Mouse (Mus musculus) right cerebral cortex, postnatal 14 days (tissue): ENCODE measurements around the gene St6gal1.

ENCODE experiments used
- DNase-seq: peaks from one replicate; pipeline ENCODE4 v3.0.0; 2022

Gene St6gal1

DNA sequence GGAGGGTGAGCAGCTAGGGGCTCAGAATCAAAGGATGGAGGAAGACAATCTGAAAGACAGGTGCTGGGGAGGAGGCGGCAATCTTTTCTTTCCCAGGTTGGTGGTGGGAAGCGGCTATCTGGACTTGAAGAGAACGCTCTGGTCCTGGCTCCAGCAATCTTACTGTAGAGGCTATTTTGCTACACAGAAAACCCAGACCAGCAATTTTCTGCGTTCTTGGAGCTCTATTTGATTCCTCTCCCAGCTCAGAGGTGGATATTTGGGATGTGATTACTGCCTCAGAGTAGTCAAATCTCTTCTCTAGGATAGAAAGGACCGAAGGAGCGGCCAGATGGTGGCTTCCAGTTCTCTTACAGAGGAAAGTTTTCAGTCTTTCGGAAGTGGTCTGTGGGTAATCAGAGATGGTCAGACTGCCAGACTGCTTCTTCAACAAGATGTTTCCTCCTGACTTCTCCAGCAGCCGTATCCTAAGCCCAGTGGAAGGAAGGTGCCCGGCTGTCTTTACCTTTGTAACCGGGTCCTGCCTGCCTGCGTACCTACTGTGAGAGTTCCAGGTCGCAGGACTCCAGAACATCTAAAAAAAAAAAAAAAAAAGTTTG lies 570 bp upstream of the St6gal1 start:
- DNase-seq: no peak

DNA sequence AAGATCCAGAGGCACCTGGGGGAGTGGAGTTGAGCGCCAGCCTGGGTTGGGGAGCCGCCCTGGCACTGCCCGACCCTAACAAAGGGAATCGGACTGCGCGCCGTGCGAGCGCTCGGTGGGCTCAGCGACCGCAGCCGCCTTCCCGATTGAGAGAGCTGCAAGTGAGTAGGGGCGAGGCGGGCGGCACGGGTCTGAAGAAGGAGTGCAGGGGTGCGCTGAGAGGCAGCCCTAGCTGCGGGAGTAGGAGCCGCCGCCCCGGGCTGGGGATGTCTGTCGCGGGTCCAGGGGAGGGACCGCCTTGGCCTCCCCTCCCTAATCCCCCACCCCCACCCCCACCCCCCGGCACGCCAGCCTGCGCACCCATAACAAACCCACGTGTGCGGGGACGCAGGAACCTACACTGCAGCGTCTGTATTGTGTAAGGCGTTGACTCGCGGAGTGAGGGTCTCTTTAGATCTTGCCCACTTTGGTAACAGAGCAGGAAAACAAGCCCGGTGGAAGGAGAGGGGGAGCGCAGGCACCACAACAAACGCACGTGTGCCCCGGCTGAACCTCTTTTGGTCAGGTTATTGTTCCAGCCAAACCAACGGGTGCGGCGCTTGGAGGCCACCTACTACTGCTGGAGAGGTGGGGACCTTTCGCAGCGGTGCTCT lies 655 bp downstream of the St6gal1 start:
- DNase-seq: peak; percentile 49

DNA sequence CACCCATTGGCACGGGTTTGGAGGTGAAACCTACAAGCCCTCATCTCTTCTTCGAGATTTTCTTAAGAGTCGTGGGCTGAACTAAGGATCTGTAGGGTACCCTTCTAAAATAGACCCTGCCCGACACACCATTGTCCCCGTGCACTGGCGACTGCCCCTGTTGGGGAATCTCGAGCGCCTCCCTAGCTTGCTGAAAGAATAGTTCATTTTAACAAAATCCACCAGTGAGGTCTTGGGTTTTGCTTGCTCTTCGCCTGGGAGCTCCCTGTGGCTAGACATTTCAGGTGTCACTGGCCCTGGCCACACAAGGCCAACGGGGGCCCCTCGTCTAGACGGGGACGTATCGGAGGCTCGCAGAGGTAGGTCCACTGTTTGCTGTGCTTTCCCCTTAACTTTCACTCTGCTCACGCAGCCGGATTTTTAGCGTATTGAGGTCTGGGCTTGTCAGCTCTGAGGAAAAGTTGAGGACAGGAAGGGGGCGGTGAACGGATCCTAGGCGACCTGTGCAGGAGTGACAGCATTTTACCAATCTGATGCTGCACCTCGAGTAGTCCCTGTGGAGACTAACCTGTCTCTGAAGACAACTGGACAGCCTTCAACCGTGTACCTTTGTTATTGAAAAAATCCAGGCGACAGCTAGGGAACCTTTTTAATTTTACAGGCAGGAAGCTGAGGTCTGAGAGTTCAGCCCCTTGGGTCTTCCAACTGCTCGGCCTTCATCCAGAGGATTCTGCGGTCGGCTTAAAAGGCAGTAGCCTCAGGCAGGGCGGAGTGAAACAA lies 1.5 kb downstream of the St6gal1 start:
- DNase-seq: peak; percentile 53

DNA sequence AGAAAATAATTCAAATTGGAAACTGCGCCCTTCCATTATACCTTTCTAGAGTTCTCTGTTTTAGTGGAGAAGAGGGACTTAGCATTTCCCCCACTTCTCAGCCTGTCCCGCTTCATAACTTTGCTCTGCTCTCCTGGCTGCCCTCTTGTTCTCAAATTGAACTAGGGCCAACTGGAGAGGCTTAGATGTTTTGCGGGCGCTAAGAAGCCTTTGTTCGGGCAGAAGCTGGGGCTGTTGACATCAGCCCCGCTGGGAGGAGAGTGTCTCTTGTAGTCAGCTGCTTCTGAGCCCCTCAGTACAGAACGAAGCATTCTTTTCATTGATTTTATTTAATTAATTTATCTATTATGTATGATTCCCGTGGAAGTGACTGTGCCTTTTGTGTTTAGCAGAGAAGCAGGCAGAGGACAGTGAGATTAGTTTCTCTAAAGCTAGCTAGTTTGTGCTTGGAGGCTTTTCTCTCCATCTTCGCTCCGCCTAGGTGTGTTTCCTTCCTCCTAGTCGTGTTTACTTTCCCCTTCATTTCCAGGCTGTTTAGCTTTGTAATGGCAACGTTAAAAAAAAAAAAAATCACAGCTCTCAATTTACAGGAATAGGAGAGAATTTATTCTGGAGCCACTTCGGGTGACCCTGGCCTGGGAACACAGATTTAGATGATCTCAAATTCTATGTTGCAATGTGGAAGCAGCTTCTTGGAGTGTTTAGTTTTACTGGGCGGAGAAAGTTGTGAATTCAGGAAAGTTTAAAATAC lies 2.2 kb downstream of the St6gal1 start:
- DNase-seq: no peak

DNA sequence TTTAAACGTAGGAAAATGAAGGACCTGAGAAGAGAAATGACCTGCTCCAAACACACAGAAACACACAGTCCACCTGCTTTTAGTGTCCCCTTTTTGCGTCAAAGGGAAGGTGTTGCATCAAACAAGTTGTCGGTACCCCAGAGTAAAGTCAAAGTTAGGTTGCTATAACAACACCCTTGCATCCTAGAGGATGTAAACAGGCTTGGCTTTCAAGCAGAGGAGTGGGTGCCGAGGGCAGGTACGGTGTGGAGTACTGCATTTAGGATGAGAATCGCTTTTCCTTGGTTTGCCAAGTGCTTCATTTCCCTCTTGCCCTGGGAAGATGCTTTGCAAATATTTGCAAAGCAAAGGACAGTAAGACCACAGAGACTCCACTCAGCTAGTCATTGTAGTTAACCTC lies 3.3 kb downstream of the St6gal1 start:
- DNase-seq: no peak

DNA sequence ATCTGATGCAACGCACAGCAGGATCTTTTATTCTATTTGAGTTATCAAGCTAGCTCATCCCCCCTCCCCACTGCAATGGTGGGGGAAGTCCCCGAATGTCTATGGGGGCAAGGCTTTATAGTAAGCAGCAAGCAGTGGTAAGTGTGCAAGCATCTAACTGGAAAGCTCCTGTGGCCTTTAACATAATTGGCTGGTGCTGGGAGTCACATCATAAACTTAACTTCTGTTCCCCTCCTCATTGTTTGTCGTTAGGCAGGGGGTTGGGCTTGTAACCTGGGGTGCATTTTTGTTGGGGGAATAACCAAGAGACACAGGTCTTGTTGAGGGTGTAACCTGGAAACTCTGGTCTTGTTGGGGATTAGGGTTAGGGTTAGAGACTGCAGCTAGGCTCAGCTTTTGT lies 3.9 kb downstream of the St6gal1 start:
- DNase-seq: no peak

DNA sequence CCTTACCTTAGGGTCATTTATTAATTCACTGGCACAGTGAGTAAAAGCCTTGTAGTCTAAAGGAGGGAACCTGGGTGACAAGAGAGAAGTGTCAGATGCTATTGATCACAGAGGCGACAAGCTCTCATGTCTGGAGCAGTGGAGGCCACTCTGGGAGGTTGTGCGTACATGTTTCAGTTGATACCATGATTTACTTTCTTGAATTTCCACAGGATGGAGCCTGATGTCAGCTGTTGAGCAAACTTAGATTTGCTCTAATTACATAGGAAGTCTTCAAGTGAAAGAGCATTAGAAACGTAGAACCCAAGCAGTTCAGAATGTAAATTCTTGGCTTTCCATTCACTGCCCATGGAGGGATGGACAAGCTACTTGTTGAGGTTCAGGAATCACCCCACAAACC lies 5.4 kb downstream of the St6gal1 start:
- no peak for DNase-seq

DNA sequence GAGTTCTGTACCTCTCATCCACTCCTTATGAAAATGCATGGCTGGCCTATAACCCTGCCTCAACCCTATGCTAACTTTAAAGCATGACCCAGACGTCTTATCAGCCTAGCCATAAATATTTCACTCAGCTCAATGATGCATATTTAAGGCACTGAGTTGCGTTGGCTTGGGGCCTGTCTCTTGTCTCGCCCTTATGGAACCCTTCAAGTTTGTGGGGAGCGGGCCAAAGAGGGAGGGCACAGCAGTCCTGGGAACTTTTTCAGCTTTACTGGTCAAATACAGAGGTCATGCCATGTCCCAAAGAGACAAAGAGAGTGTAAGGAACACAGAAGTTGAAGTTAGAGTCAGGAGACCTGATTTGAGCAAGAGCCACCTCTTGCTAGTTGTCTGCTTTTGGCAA lies 6.6 kb downstream of the St6gal1 start:
- no peak for DNase-seq

DNA sequence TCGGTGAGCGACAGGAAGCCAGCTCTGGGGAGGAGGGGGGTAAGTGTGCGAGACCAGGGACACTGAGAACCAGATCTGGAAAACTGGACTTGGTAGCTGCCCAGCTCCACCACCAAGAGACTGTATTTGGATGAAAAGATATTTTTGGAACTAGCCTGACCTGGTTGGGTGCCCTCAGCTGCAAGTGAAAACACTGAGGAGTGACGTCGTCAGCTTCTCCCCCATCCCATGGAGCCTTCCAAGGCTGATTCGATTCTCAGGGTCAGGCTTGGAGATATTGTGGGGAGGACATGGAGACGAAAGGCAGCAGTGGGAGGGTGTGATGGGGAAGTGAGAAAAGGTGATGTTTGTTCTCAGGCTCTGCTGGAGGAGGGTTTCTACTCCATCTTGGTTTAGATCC lies 8.2 kb downstream of the St6gal1 start:
- DNase-seq: no peak

DNA sequence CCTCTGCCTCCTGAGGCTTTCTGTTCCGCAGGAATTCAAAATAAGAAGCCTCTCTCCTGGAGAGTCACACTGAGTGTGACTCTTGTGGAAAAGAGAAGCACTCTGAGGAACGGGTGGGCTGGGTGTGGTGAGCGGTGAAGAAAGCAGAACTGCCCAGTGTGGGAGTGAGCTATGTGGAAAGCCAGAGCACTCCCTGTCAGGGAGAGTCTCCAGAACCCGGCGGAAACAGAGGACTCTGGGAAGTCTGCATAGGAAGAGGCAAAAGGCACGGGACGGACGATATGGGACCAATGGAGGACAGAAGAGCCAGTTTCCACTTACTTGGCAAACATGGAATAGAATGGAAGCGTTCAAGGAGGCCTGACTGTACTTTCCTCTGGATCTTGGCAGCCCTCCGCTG lies 9.0 kb downstream of the St6gal1 start:
- DNase-seq: no peak

DNA sequence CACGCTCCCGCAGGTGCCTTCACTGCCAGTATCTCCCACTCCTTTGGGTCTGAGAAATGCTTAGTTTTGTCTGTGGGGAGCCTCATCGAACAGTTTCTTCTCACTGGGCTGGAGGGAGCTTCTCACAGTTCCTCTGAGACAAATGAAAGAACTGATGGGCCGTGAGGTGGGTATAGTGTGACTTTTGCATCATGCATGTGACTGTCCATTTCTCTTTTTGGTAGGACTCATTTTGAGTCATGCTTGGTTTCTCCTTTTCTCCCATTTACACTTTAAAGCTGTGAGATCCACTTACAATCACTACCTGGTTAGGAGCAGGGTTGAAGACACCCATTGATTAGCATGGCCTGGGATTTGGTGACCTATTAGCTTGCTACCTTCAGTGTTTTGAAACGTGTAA lies 10.0 kb downstream of the St6gal1 start:
- no peak for DNase-seq

DNA sequence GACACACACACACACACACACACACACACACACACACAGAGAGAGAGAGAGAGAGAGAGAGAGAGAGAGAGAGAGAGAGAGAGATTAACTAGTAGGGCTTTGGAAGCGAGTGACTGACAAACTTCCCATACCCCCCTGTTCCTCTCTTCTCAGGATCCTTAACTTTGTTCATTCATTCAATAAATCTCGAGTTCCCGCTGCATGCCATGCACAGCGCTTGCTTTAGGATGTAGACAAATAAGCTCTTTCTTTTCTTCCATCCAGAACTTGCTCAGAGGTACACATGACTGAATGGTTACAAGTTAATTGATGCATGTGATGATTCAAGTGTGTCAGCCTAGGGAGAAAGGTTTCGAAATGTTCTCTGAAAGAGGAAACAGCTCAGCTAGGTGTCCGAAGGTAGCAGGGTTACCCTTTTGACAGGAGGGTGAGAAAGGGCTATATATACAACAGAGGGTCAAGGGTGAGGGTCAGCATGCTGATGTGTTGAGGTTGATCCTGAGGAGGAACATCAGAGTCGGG lies 10.7 kb downstream of the St6gal1 start:
- DNase-seq: no peak

DNA sequence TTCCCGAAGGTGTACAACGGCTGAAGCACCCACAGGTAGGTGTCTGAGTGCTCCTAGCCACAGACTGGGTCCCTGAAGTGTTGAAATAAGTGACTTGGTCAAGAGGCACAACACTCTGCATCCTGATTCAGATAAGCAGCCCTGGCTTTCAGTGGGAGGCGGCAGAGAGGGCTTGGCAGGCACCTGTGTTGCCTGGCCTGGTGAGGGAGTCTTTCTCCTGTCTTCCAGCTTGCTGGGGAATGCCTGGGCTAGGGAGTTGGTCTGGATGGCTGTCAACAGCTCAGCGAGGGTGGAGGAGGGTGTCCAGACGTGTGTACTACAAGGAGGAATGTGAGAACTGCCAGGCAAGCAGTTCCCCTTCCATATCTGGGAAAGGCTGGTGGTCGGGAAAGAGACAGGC lies 15.0 kb downstream of the St6gal1 start:
- DNase-seq: no peak

DNA sequence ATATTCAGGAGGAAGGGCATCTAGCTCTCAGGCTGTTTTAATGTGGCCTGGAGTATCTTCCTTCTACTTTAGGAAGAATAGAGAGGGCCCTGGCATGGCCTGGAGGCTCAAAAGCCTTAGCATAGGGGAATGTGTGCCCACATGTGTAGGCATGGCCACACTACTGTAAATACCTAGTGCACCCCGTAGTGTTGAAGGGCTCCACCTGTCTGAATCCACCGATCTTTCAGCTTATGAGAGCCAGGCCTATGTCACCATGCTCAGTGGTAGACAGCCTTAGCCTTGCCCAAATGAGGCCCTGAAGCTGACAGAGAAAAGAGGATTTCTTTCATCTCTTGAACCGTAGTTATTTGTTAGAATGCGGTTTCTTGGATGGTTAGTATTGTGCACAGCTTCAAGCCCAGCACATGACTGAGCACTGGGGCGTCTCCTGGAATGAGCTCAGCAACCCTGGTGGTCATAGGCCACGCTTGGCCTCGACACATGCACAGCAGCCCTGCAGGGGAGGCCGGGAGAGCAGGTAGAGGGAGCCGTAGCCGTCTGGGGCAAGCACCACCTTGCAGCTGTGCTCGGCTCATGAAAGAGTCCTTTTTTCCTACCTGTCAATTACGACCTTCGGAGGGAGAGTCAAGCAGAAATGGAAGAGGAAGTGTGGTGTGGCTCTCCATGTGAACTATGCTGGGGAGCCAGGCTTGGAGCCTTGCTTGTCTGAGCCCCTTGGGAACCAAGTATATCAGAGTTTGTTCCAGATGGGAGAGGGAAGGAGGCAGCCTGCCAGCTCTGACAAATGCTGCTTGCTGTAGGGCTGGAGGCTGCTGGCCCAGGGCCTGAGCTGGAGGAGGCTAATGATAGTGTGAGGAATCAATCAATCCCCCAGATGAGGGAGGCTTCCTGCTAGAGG lies 15.8 kb downstream of the St6gal1 start:
- DNase-seq: peak; percentile 86

DNA sequence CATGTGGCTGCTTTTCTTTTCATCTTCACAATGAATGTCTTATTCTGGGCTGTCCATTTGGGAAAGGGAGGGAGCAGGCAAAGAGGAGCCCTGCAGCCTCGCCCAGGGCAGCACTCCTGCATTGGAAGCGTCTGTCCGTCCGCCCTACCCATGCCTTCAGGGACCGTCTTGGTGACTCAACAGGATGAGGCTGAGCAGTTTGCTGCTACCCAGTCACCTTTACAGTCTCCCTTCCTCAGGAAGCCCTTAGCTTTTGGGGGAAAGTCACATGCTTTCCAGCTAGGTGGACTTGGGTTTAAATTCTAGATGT lies 16.4 kb downstream of the St6gal1 start:
- DNase-seq: no peak

DNA sequence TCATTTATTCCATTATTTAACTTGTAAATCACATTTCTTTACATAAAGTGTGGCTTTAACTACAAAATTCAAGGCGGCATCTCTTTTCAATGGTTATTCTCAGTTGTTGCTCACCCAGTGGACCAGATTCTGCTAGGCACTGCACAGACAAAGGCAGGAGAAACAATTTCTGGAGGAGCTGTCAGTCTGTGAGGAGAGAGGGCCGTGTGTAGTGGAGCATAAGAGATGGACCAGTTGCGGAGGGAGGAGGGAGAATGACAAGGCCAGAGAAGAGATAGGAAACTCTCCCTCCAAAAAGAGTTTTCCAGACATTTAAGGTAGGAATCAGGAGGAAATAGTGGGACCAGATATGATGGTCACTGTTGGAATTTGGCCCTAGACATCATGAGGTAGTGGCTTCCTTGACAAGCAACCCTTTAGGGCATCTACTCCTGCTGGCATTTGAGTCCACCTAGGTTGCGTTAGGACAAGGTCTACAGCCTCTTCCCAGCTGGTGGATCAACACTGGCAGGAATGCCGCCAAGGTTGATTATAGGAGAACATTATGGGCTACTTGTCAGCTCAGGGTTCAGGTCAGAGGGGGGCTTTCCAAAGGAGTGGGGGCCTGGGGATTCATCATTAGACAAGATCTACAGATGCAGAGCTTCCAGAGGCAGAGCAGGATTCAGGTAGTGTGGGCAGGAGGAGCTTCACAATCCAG lies 19.3 kb downstream of the St6gal1 start:
- no peak for DNase-seq

DNA sequence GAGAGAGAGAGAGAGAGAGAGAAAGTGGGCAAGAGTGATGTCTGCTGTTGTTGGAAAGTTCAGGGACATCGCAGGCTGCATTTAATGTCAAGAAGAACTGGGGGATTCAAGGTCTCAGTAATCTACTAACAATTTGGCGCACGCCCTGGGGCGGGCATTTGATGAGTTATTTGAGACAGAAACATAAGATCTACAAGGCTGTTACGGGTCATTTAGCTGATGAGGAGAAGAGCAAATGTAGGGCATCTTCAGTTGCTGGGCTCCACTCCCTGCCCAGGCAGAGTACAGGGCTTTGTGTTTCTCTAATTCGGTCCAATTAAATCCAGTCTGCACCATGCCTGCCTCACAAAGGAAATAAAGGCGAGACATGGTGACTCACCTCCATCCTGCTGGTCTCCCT lies 19.9 kb downstream of the St6gal1 start:
- no peak for DNase-seq

DNA sequence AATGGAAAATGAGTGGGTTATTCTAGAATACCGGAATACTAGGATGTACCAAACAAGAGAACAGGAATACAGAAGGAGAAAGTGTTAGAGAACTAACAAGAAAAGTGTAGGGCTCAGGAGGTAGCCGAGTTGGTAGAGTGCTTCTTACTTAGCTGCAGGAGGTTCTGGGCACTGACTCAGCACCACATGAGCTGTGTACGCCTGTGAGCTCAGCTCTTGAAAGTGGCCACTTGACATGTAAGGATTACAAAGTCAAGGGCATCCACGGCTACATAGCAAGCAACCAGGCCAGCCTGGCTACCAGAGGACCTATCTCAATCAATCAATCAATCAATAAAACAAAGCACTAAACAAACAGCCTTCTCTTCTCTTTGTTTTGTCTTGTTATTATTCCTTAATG lies 24.7 kb downstream of the St6gal1 start:
- no peak for DNase-seq

DNA sequence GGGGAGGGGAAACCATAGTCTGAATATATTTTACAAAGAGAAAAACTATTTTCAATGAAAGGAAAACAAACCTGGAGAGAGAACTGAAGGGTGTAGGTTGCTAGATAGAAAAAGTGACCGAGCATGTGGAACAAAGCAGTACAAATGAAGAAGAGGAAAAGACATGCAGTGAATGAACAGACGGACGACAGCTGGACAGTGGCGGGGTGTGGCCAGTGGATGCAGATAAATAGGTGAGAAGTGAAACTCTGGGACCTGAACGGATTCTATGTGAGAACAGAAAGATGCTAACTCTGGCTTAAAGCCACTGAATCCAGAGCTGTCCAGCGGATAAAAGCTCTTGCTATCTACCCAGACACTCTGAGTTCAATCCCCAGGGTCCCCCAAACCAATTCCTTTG lies 25.2 kb downstream of the St6gal1 start:
- no peak for DNase-seq

DNA sequence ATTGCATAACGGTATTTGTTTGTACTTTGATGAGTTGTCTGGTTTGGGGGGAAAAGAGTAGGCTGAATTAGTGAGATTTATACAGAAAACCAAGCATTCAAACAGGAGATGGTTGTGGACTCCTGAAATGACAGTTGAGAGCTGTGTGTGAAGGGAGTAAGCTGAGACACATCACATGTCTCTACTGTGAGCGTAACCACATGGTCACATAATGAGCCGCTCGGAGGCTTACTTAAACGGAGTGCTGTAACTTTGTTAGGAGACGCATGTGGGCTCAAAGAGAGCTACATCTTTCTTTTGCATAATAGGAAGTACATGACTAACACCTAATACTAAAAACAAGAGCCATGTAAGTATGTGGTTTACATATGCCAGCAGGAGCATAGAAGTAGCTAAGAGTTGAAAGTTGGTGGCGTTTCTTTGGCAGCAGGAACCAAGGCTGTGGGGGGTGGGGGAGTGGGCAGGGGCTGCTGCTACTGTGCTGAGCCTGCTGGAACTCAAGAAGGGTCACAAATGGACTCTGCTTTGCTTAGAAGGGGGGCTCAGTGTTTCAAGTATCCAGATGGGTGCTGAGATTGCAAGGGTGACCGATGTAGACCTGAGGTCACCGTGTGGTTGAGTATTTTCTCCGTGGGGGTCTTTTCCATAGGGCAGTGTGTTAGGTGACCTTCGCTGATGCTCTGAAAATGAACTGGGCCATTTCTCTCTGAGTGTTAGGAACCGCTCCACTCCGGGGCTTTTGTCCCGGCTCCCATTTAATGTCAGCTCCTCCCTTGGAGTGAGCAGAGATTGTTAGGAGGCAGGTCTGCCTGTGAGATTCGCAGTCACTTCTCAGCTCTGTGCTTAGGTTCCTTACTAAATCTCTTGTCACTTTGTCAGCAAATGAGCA lies 26.3 kb downstream of the St6gal1 start:
- no peak for DNase-seq

DNA sequence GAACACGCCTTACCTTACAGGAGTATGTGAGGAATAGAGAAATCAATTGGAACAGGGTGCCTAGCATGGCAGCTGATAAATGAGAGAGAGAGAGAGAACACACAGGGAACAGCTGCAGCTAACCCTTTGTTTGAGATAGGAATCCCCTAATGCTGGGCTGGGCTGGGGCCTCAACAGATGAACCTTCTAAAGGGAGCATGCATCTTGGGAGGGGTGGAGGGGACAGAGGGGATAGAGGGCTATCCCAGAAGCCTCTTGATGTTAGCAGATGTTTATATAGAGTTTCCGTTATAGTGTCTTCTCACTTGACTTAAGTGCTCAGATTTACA lies 26.9 kb downstream of the St6gal1 start:
- no peak for DNase-seq
